Mouse (Mus musculus): ENCODE measurements at regions not wholly inside any gene's neighbourhood (a gene's known extent, or its start where the extent isn't known, plus 50 kb on each side); places are given as distances from the start of the nearest gene placed in this dataset.

DNA sequence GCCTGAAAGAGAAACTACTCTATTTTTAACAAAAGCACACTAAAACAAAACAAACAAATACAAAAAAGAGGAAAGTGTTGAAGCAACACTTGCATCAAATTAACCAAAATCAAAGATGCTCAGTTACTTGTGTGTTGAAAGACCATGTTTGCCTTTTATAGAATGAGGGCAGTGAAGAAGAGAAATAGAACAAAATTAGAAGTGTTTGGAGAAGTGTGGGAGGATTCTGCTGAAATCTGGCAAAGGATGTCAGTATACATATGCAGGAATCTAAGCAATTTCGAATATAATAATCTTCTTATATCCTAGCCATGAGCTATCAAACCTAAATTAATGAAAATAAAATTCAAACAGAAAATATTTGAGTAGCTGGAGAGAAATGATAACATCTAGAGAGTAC, 905.6 kb upstream of the Ctnnd2 start:
- H3K27ac ChIP-seq (ENCODE audit: control insufficient read depth, low read depth, low read length): no peak overlapping the region
- H3K9me3 ChIP-seq (replicated peaks; ENCODE audit: insufficient read depth, low read length): no peaks in the 10 kb centered on the region
- no peaks in the 10 kb centered on the region for H3K79me2 ChIP-seq (ENCODE audit: control insufficient read depth, insufficient read depth, low read length, poor library complexity)
- H3K9ac ChIP-seq (ENCODE audit: control insufficient read depth, low read depth, low read length, poor library complexity, severe bottlenecking): no peak overlapping the region
- no peaks in the 10 kb centered on the region for H3K4me1 ChIP-seq (ENCODE audit: control insufficient read depth in 1 of 2, insufficient read depth in 2 of 2, low read length in 2 of 2)
- H3K4me3 ChIP-seq (ENCODE audit: control insufficient read depth in 1 of 2, insufficient read depth in 1 of 2, low read depth in 2 of 2, low read length in 2 of 2): no peak overlapping the region
- no peaks in the 10 kb centered on the region for H3K27me3 ChIP-seq (ENCODE audit: control insufficient read depth in 1 of 2, insufficient read depth in 2 of 2, low read length in 2 of 2)
- no peak for DNase-seq (ENCODE audit: low read depth, low spot score)
- TF ChIP-seq POLR2AphosphoS2 (IDR thresholded peaks at IDR 0.05; ENCODE audit: low read length): no peak
- no peaks in the 10 kb centered on the region for H3K36me3 ChIP-seq (ENCODE audit: control insufficient read depth in 1 of 2, insufficient read depth in 2 of 2, low read length in 2 of 2)

- no peak overlapping the region for H3K4me3 ChIP-seq (ENCODE audit: control insufficient read depth in 1 of 2, insufficient read depth in 1 of 2, low read depth in 2 of 2, low read length in 2 of 2)
- H3K36me3 ChIP-seq (ENCODE audit: control insufficient read depth in 1 of 2, insufficient read depth in 2 of 2, low read length in 2 of 2): no peaks in the 10 kb centered on the region
- H3K9ac ChIP-seq (ENCODE audit: control insufficient read depth, low read depth, low read length, poor library complexity, severe bottlenecking): no peak overlapping the region
- no peaks in the 10 kb centered on the region for H3K27me3 ChIP-seq (ENCODE audit: control insufficient read depth in 1 of 2, insufficient read depth in 2 of 2, low read length in 2 of 2)
- H3K9me3 ChIP-seq (replicated peaks; ENCODE audit: insufficient read depth, low read length): no peaks in the 10 kb centered on the region
- no peaks in the 10 kb centered on the region for H3K79me2 ChIP-seq (ENCODE audit: control insufficient read depth, insufficient read depth, low read length, poor library complexity)
- TF ChIP-seq POLR2AphosphoS5 (IDR thresholded peaks at IDR 0.05; ENCODE audit: borderline replicate concordance, low read depth, low read length) (no peak), CTCF (IDR thresholded peaks at IDR 0.05 in 2 of 3, conservative IDR thresholded peaks at IDR 0.05 in 1 of 3; ENCODE audit: control insufficient read depth in 1 of 3, insufficient read depth in 1 of 3, low read depth in 2 of 3, low read length in 3 of 3, poor library complexity in 1 of 3, severe bottlenecking in 1 of 3) (no peak), E2F4 (IDR thresholded peaks at IDR 0.05; ENCODE audit: borderline replicate concordance, low read depth, low read length) (no peak), MXI1 (IDR thresholded peaks at IDR 0.05; ENCODE audit: low read depth, low read length) (no peak), MAX (IDR thresholded peaks at IDR 0.05; ENCODE audit: low read length) (no peak), RCOR1 (IDR thresholded peaks at IDR 0.05; ENCODE audit: low read depth, low read length) (no peak), CHD2 (IDR thresholded peaks at IDR 0.05; ENCODE audit: low read length) (no peak), MAFK (IDR thresholded peaks at IDR 0.05; ENCODE audit: borderline replicate concordance, low read depth, low read length) (no peak), USF2 (IDR thresholded peaks at IDR 0.05; ENCODE audit: borderline replicate concordance in 1 of 2, insufficient read depth in 1 of 2, low read depth in 1 of 2, low read length in 2 of 2) (no peak)
- H3K4me1 ChIP-seq (ENCODE audit: control insufficient read depth in 1 of 2, insufficient read depth in 2 of 2, low read length in 2 of 2): no peaks in the 10 kb centered on the region
- no peak overlapping the region for H3K27ac ChIP-seq (ENCODE audit: control insufficient read depth, low read depth, low read length)
- DNase-seq (ENCODE audit: low read depth, low spot score): no peak
Observed at GRCm38 (mm10) chr15:29296454-29296853, 875.9 kb upstream of the Ctnnd2 start.
